Mouse (Mus musculus): Measurements from ENCODE around the gene Cacna1f. TPM values are rescaled to one million over a fixed set of nuclear protein-coding genes. Genes with fewer than 3 reads are reported as not detected.

Gene Cacna1f
- total and polyA plus RNA-seq, 2 experiments from 2014 or later: 0.05 to 0.20 TPM

DNA sequence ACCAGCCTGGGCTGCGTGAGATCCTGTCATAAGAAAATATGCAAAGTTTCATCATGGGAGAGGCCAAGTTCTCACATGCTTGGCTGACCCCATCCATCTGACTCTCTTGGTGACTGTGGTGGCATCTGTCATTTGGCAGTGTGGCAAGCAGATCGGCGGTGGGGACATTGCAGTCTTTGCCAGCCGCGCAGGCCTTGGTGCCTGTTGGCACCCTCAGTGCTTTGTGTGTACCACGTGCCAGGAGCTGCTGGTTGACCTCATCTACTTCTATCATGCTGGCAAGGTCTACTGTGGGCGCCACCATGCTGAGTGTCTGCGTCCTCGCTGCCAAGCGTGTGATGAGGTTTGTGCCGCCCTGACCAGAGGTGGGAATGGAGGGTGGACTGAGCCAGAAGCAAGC is 57.9 kb downstream of the Cacna1f start:
- WGBS: 85% methylated on average over 11 of the region's 11 CpGs
- Histone ChIP-seq H3K4me3 (ENCODE audit: low read depth, low read length) (no peak overlapping the region), H3K4me1 (ENCODE audit: insufficient read depth, low read length) (no peaks in the 10 kb centered on the region), H3K9me3 (ENCODE audit: low read length) (no peaks in the 10 kb centered on the region), H3K9ac (replicated peaks; ENCODE audit: low read length, poor library complexity, severe bottlenecking) (no peak overlapping the region), H3K36me3 (ENCODE audit: insufficient read depth, low read length) (no peaks in the 10 kb centered on the region), H3K27ac (ENCODE audit: low read depth, low read length) (no peak overlapping the region), H3K4me2 (ENCODE audit: low read depth, low read length, poor library complexity, severe bottlenecking) (no peak overlapping the region), H3K27me3 (ENCODE audit: insufficient read depth, low read length) (no peaks in the 10 kb centered on the region)
- peak; percentile 77 for DNase-seq (ENCODE audit: low spot score)
- peak; percentile 65; the same call in 1 of the 2 replicates for ATAC-seq (ENCODE audit: low FRiP score)
- TF ChIP-seq CTCF (IDR thresholded peaks at IDR 0.05): no peak

DNA sequence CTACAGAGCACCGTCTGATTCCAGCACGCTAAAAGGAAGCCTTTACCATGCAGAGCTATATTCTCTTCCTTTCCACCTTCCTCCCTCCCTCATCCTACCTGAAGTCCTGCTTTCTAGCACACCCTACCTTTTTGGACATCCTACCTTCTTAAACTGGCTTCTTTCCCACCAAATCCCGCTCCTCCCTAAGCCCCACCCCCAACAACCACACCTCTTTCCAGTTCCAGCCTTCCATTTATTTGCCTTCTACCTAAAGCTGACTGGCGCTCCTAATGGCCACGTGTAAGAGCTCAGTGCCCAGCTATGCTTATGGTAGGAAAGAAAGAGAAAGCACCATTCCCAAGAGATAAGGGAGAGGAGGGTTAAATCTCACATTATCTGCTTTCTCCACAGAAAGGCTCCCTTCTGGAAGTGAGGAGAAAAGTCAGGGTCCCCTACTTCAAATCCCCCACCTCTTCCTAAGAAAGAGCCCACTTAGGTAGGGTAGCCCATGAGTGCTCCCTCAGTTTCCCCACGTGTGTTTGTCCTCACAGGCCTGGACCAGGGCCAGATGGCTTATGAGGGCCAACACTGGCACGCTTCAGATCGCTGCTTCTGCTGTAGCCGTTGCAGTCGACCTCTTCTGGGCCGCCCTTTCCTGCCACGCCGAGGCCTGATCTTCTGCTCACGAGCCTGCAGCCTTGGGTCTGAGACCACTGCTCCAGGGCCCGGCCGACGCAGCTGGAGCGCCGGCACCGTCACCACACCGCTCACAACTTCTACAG is 59.0 kb downstream of the Cacna1f start:
- ATAC-seq (ENCODE audit: low FRiP score) (no peak), DNase-seq (ENCODE audit: low spot score) (no peak)
- no peak for TF ChIP-seq CTCF (IDR thresholded peaks at IDR 0.05)
- no peaks in the 10 kb centered on the region for H3K4me1 ChIP-seq (ENCODE audit: insufficient read depth, low read length)
- H3K27me3 ChIP-seq (ENCODE audit: insufficient read depth, low read length): no peaks in the 10 kb centered on the region
- H3K9ac ChIP-seq (replicated peaks; ENCODE audit: low read length, poor library complexity, severe bottlenecking): no peak overlapping the region
- no peak overlapping the region for H3K4me3 ChIP-seq (ENCODE audit: low read depth, low read length)
- no peaks in the 10 kb centered on the region for H3K36me3 ChIP-seq (ENCODE audit: insufficient read depth, low read length)
- no peak overlapping the region for H3K27ac ChIP-seq (ENCODE audit: low read depth, low read length)
- H3K9me3 ChIP-seq (ENCODE audit: low read length): peaks cover 3% of the 10 kb centered on the region; the same call in 1 of the 2 replicates
- WGBS: 80% methylated on average over 21 of the region's 21 CpGs
- H3K4me2 ChIP-seq (ENCODE audit: low read depth, low read length, poor library complexity, severe bottlenecking): no peak overlapping the region

DNA sequence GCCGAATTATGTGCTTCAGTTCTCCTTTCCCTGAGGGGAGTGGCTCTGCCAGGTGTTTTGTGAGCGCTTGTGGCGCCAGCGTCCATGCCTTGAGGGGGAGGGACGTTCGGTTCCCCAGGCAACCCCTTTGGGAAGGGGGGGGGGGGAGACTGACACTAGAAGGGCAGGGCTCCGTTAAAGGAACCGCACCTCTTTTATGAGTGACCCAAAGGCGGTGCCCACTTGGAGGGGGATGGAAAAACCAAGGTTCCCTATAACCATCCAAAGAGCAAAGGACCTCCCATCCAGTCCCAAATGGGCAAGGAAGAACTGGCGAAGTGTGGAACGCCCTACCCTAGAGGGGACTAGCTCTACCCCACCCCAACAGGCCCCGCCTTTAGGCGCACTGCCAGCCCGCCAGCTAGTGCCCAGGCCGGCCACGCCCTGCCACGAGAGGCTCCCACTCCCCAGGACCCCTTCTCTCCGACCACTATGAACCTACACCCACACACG is 63.6 kb downstream of the Cacna1f start:
- Histone ChIP-seq H3K4me1 (ENCODE audit: insufficient read depth, low read length) (no peaks in the 10 kb centered on the region), H3K27ac (ENCODE audit: low read depth, low read length) (no peak overlapping the region), H3K4me3 (ENCODE audit: low read depth, low read length) (peak overlapping the region; percentile 32), H3K27me3 (ENCODE audit: insufficient read depth, low read length) (no peaks in the 10 kb centered on the region), H3K9me3 (ENCODE audit: low read length) (peaks cover 3% of the 10 kb centered on the region; the same call in 1 of the 2 replicates), H3K4me2 (ENCODE audit: low read depth, low read length, poor library complexity, severe bottlenecking) (peak overlapping the region; percentile 42), H3K36me3 (ENCODE audit: insufficient read depth, low read length) (no peaks in the 10 kb centered on the region), H3K9ac (replicated peaks; ENCODE audit: low read length, poor library complexity, severe bottlenecking) (no peak overlapping the region)
- peak; percentile 32 for ATAC-seq (ENCODE audit: low FRiP score)
- peak; percentile 33 for DNase-seq (ENCODE audit: low spot score)
- TF ChIP-seq CTCF (IDR thresholded peaks at IDR 0.05): no peak
- 27% methylated on average over 19 of the region's 19 CpGs for WGBS

DNA sequence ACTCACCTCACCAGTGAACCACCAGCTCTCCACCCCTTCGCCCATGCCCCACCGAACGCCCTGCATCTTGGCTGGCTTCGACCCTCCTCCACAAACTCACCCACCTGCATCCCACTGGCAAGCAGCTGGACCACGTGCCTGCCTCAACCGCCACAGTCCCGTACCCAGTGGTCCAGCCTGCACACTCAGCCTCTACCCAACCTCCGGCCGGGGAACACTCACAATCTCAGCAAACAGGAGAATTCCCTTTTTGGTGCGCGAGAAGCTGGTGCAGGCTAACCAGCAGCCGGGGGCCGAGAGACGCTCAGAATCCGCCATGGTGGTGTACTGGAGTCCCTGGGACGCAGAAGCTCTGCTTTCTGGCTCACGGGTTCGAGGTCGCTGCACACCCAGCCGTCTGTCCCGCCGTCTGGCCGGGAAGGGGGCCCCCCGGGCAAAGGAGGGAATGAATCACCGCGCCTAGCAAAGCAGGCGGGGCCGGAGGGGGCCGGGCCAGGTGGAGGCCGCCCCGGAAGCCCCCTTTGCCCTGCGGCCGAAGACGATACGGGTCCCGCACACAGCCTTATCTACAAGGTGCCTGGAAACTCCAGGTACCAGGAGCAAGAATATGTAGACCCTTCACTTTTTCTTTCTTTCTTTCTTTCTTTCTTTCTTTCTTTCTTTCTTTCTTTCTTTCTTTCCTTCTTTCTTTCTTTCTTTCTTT is 64.2 kb downstream of the Cacna1f start, which contains the start of gene Plp2:
Plp2 (minus strand) TSS at position 470 of the 703 bp plus-strand sequence.
- Histone ChIP-seq H3K9me3 (ENCODE audit: low read length) (peaks cover 3% of the 10 kb centered on the region; the same call in 1 of the 2 replicates), H3K4me2 (ENCODE audit: low read depth, low read length, poor library complexity, severe bottlenecking) (peak within 1 kb of the TSS; percentile 42), H3K36me3 (ENCODE audit: insufficient read depth, low read length) (no peaks in the 10 kb centered on the region), H3K4me1 (ENCODE audit: insufficient read depth, low read length) (no peaks in the 10 kb centered on the region), H3K9ac (replicated peaks; ENCODE audit: low read length, poor library complexity, severe bottlenecking) (no peak within 1 kb of the TSS), H3K27ac (ENCODE audit: low read depth, low read length) (no peak within 1 kb of the TSS), H3K4me3 (ENCODE audit: low read depth, low read length) (peak within 1 kb of the TSS; percentile 32), H3K27me3 (ENCODE audit: insufficient read depth, low read length) (no peaks in the 10 kb centered on the region)
- TF ChIP-seq CTCF (IDR thresholded peaks at IDR 0.05): no peak
- 12% methylated on average over 27 of the region's 36 CpGs for WGBS
- peak; percentile 49 for ATAC-seq (ENCODE audit: low FRiP score)
- DNase-seq (ENCODE audit: low spot score): no peak

GRCm38 (mm10) chrX:7672739-7673138 is 65.9 kb downstream of the Cacna1f start:
- no peaks in the 10 kb centered on the region for H3K4me1 ChIP-seq (ENCODE audit: insufficient read depth, low read length)
- no peak for DNase-seq (ENCODE audit: low spot score)
- WGBS: 60% methylated on average over 6 of the region's 6 CpGs
- H3K4me2 ChIP-seq (ENCODE audit: low read depth, low read length, poor library complexity, severe bottlenecking): no peak overlapping the region
- H3K9ac ChIP-seq (replicated peaks; ENCODE audit: low read length, poor library complexity, severe bottlenecking): no peak overlapping the region
- TF ChIP-seq CTCF (IDR thresholded peaks at IDR 0.05): no peak
- no peak overlapping the region for H3K4me3 ChIP-seq (ENCODE audit: low read depth, low read length)
- no peak overlapping the region for H3K27ac ChIP-seq (ENCODE audit: low read depth, low read length)
- ATAC-seq (ENCODE audit: low FRiP score): no peak
- no peaks in the 10 kb centered on the region for H3K36me3 ChIP-seq (ENCODE audit: insufficient read depth, low read length)
- H3K9me3 ChIP-seq (ENCODE audit: low read length): peaks cover 3% of the 10 kb centered on the region; the same call in 1 of the 2 replicates
- no peaks in the 10 kb centered on the region for H3K27me3 ChIP-seq (ENCODE audit: insufficient read depth, low read length)

All from midbrain, postnatal 0 days (tissue).